Comparison of ENCODE assay signal across 8 mouse cellular contexts in genomic region chr1:39650435-39651240, GRCm38 (mm10). TPM values are rescaled to one million over a fixed set of nuclear protein-coding genes. Genes with fewer than 3 reads are reported as not detected.
DNase-seq lines count a peak whose midpoint lies in the region; ATAC-seq lines count a peak whose summit lies in the region.

No protein-coding gene starts in this region.

- no peaks in the 10 kb centered on the region for H3K36me3 ChIP-seq in hindbrain, embryonic 14.5 days (replicated peaks; ENCODE audit: control insufficient read depth, insufficient read depth)
- H3K36me3 ChIP-seq in lung, embryonic 15.5 days, result no peaks in the 10 kb centered on the region
- no peaks in the 10 kb centered on the region for H3K36me3 ChIP-seq in neural tube, embryonic 15.5 days

- 2% methylated on average over 70 of the region's 73 CpGs for WGBS in hindbrain, embryonic 14.5 days
- 2% methylated on average over 73 of the region's 73 CpGs for WGBS in lung, embryonic 15.5 days
- WGBS in neural tube, embryonic 15.5 days, result 2% methylated on average over 73 of the region's 73 CpGs

- peak overlapping the region; percentile 50 for H3K4me3 ChIP-seq in hindbrain, embryonic 14.5 days (replicated peaks; ENCODE audit: low read length)
- H3K4me3 ChIP-seq in lung, embryonic 15.5 days, result peak overlapping the region; percentile 45
- H3K4me3 ChIP-seq in neural tube, embryonic 15.5 days (replicated peaks), result peak overlapping the region; percentile 64

- peak overlapping the region; percentile 68 for H3K27ac ChIP-seq in hindbrain, embryonic 14.5 days
- no peak overlapping the region for H3K27ac ChIP-seq in lung, embryonic 15.5 days
- H3K27ac ChIP-seq in neural tube, embryonic 15.5 days (replicated peaks), result peak overlapping the region; percentile 74

- peak overlapping the region; percentile 60 for H3K9ac ChIP-seq in hindbrain, embryonic 14.5 days
- H3K9ac ChIP-seq in lung, embryonic 15.5 days, result no peak overlapping the region; the same call in 1 of the 2 replicates
- H3K9ac ChIP-seq in neural tube, embryonic 15.5 days (replicated peaks), result peak overlapping the region; percentile 70

- no peaks in the 10 kb centered on the region for H3K9me3 ChIP-seq in hindbrain, embryonic 14.5 days (ENCODE audit: control insufficient read depth, low read length)
- no peaks in the 10 kb centered on the region for H3K9me3 ChIP-seq in lung, embryonic 15.5 days
- no peaks in the 10 kb centered on the region for H3K9me3 ChIP-seq in neural tube, embryonic 15.5 days (replicated peaks)

- peaks cover 18% of the 10 kb centered on the region; the same call in 1 of the 2 replicates for H3K4me1 ChIP-seq in hindbrain, embryonic 14.5 days (replicated peaks; ENCODE audit: control insufficient read depth, insufficient read depth, low read length)
- peaks cover 13% of the 10 kb centered on the region for H3K4me1 ChIP-seq in lung, embryonic 15.5 days
- H3K4me1 ChIP-seq in neural tube, embryonic 15.5 days, result peaks cover 31% of the 10 kb centered on the region

- peak overlapping the region; percentile 87 for H3K4me2 ChIP-seq in hindbrain, embryonic 14.5 days (replicated peaks)
- peak overlapping the region; percentile 91 for H3K4me2 ChIP-seq in lung, embryonic 15.5 days
- H3K4me2 ChIP-seq in neural tube, embryonic 15.5 days, result peak overlapping the region; percentile 98

- DNase-seq in ZHBTc4 (ENCODE audit: low read depth, low spot score), result peak; percentile 40
- peak; percentile 47 to 68 for DNase-seq in cerebellum, postnatal 36 days
- DNase-seq in gastrocnemius, adult 18-20 months (ENCODE audit: low spot score), result peak; percentile 25
- peak; percentile 75 for DNase-seq in hindbrain, embryonic 14.5 days (ENCODE audit: low spot score)
- DNase-seq in layer of hippocampus, postnatal 14 days (ENCODE audit: low spot score in 2 of 2), result peak; percentile 73 to 79
- peak; percentile 19 for DNase-seq in thymus, postnatal 25 days

- H3K27me3 ChIP-seq in hindbrain, embryonic 14.5 days (ENCODE audit: control insufficient read depth, insufficient read depth, low read length), result peaks cover 9% of the 10 kb centered on the region; the same call in 1 of the 2 replicates
- H3K27me3 ChIP-seq in lung, embryonic 15.5 days, result peaks cover 55% of the 10 kb centered on the region
- peaks cover 12% of the 10 kb centered on the region; the same call in 1 of the 2 replicates for H3K27me3 ChIP-seq in neural tube, embryonic 15.5 days (replicated peaks)

- peak; percentile 81 for ATAC-seq in hindbrain, embryonic 14.5 days (ENCODE audit: low FRiP score)
- peak; percentile 65 for ATAC-seq in lung, embryonic 15.5 days (ENCODE audit: borderline replicate concordance, extremely low read depth, low FRiP score, low TSS enrichment)
- ATAC-seq in neural tube, embryonic 15.5 days (ENCODE audit: low FRiP score), result peak; percentile 79

RNA-seq across cellular contexts. Expression of gene Creg2, which starts 0.6 kb away (rescaled TPM):
- total RNA-seq in gastrocnemius, adult 18-20 months (2021), result under 1 TPM in 1 of 2 experiments, not detected in 1; 0.02 TPM
- 6.8 and 7.6 TPM in 2 replicates for polyA plus RNA-seq in hindbrain, embryonic 14.5 days (2014; fragmentation: Nextera tagmentation; extraction: Ambion mirVana)
- 10 to 100 TPM; 66.6 to 68.0 TPM for total RNA-seq in layer of hippocampus, postnatal 14 days (2021)
- 0.05 and 0.06 TPM in 2 replicates for polyA plus RNA-seq in lung, embryonic 15.5 days (2015; fragmentation: Nextera tagmentation; extraction: Ambion mirVana)
- polyA plus RNA-seq in neural tube, embryonic 15.5 days (2015; fragmentation: Nextera tagmentation; extraction: Ambion mirVana), result 11.0 and 12.6 TPM in 2 replicates

Comparison
In these comparisons a context has a peak if more than half of its experiments do, and no peak if none do; other contexts are left out.
1. DNase-seq: peak in every context shown above with its lines; median percentile 76 in layer of hippocampus, postnatal 14 days; 75 in hindbrain, embryonic 14.5 days; 58 in cerebellum, postnatal 36 days; 40 in ZHBTc4; 25 in gastrocnemius, adult 18-20 months; 19 in thymus, postnatal 25 days.